Mouse (Mus musculus): Measurements from ENCODE around the gene Dennd4b. TPM values are rescaled to one million over a fixed set of nuclear protein-coding genes. Genes with fewer than 3 reads are reported as not detected.

Gene Dennd4b
- total and polyA plus RNA-seq, 3 experiments = 9.8 to 45.3 (median 27.8) TPM

GRCm38 (mm10) chr3:90264687-90265033 is 325 bp upstream of the Dennd4b start:
- Histone ChIP-seq H3K36me3 (replicated peaks in 1 of 2; ENCODE audit: control insufficient read depth in 1 of 2, insufficient read depth in 1 of 2, low read length in 1 of 2) (peaks cover 57 to 69% of the 10 kb centered on the region in 2 experiments), H3K9me3 (replicated peaks; ENCODE audit: low read length) (no peaks in the 10 kb centered on the region), H3K27me3 (replicated peaks) (no peaks in the 10 kb centered on the region), H3K9ac (ENCODE audit: insufficient read depth, low read depth) (peak overlapping the region; percentile 99; the same call in 1 of the 2 replicates), H3K27ac (ENCODE audit: insufficient read depth, low read depth) (peak overlapping the region; percentile 97), H3K4me1 (ENCODE audit: control insufficient read depth in 1 of 2, insufficient read depth in 2 of 2) (peaks cover 31 to 67% of the 10 kb centered on the region in 2 experiments), H3K4me3 (replicated peaks in 1 of 3; ENCODE audit: low read depth in 2 of 3, low read length in 2 of 3, poor library complexity in 1 of 3) (peak overlapping the region in 2 of 3 experiments; percentile 72 to 76), H3K79me2 (replicated peaks; ENCODE audit: control insufficient read depth, extremely low read depth, insufficient read depth, poor library complexity, severe bottlenecking) (peaks cover 28% of the 10 kb centered on the region), H3K4me2 (ENCODE audit: insufficient read depth, low read depth, poor library complexity, severe bottlenecking) (peak overlapping the region; percentile 62)
- in situ Hi-C loops (cut with MboI; ENCODE audit: low pct_ligation_motif_present, low pct_unique_long_range_greater_than_20kb, low sequenced_read_pairs) = no loop called here
- DNase-seq (ENCODE audit: extremely low read depth) = peak; percentile 87
- peak; percentile 96 for TF ChIP-seq MEF2A (IDR thresholded peaks at IDR 0.05; ENCODE audit: borderline replicate concordance, low read depth, low read length)
- TF ChIP-seq IRF4 (IDR thresholded peaks at IDR 0.05; ENCODE audit: low read depth, low read length) = peak; percentile 100
- TF ChIP-seq SMC3 (IDR thresholded peaks at IDR 0.05; ENCODE audit: low read depth, low read length) = no peak
- peak; percentile 92 for TF ChIP-seq MYC (IDR thresholded peaks at IDR 0.05; ENCODE audit: low read depth, low read length)
- TF ChIP-seq JUN (IDR thresholded peaks at IDR 0.05; ENCODE audit: insufficient read depth, low read depth, low read length) = peak; percentile 40; the same call in 1 of the 2 replicates
- peak; percentile 94 for TF ChIP-seq CHD2 (IDR thresholded peaks at IDR 0.05; ENCODE audit: low read length)
- no peak; the same call in 1 of the 2 replicates for TF ChIP-seq ZKSCAN1 (IDR thresholded peaks at IDR 0.05; ENCODE audit: borderline replicate concordance, low read depth, low read length)
- 0 out of 2 replicates have a peak, but pooled peaks have one; percentile 59 for TF ChIP-seq E2F4 (IDR thresholded peaks at IDR 0.05; ENCODE audit: insufficient replicate concordance, low read depth, low read length)
- TF ChIP-seq TBP (conservative IDR thresholded peaks at IDR 0.05; ENCODE audit: low read depth, low read length) = peak; percentile 75; the same call in 1 of the 2 replicates
- TF ChIP-seq NELFE (IDR thresholded peaks at IDR 0.05; ENCODE audit: low read depth, low read length) = no peak
- TF ChIP-seq UBTF (IDR thresholded peaks at IDR 0.05; ENCODE audit: low read depth, low read length) = peak; percentile 88; the same call in 1 of the 2 replicates
- TF ChIP-seq ELF1 (IDR thresholded peaks at IDR 0.05; ENCODE audit: low read depth, low read length) = peak; percentile 73
- peak; percentile 96 for TF ChIP-seq SIN3A (IDR thresholded peaks at IDR 0.05; ENCODE audit: low read length)
- peak; percentile 91 for TF ChIP-seq ETS1 (conservative IDR thresholded peaks at IDR 0.05; ENCODE audit: low read depth, low read length)
- TF ChIP-seq JUND (conservative IDR thresholded peaks at IDR 0.05; ENCODE audit: low read depth, low read length) = peak; percentile 32; the same call in 1 of the 2 replicates
- TF ChIP-seq MXI1 (IDR thresholded peaks at IDR 0.05; ENCODE audit: low read depth, low read length) = peak; percentile 88
- peak; percentile 37; the same call in 1 of the 2 replicates for TF ChIP-seq POLR2AphosphoS2 (IDR thresholded peaks at IDR 0.05; ENCODE audit: low read depth, low read length)
- 0 out of 2 replicates have a peak, but pooled peaks have one; percentile 78 for TF ChIP-seq KAT2A (IDR thresholded peaks at IDR 0.05; ENCODE audit: insufficient replicate concordance, low read length)
- TF ChIP-seq CHD1 (IDR thresholded peaks at IDR 0.05; ENCODE audit: low read depth, low read length) = no peak; the same call in 1 of the 2 replicates
- no peak for TF ChIP-seq CTCF (conservative IDR thresholded peaks at IDR 0.05 in 1 of 2, IDR thresholded peaks at IDR 0.05 in 1 of 2; ENCODE audit: low read depth in 2 of 2, low read length in 2 of 2)
- TF ChIP-seq ZMIZ1 (IDR thresholded peaks at IDR 0.05; ENCODE audit: low read depth, low read length) = peak; percentile 61
- TF ChIP-seq RAD21 (IDR thresholded peaks at IDR 0.05; ENCODE audit: low read depth, low read length) = no peak; the same call in 1 of the 2 replicates
- peak; percentile 99 for TF ChIP-seq TCF12 (IDR thresholded peaks at IDR 0.05; ENCODE audit: low read depth, low read length)
- no peak for TF ChIP-seq PAX5 (IDR thresholded peaks at IDR 0.05; ENCODE audit: low read length)
- peak; percentile 100 for TF ChIP-seq EP300 (IDR thresholded peaks at IDR 0.05; ENCODE audit: low read length)
- 0 out of 2 replicates have a peak, but pooled peaks have one; percentile 7 for TF ChIP-seq USF2 (conservative IDR thresholded peaks at IDR 0.05; ENCODE audit: low read depth, low read length)
- no peak for TF ChIP-seq ZC3H11A (IDR thresholded peaks at IDR 0.05; ENCODE audit: low read depth, low read length)
- peak; percentile 84 for TF ChIP-seq BHLHE40 (IDR thresholded peaks at IDR 0.05; ENCODE audit: low read depth, low read length)
- TF ChIP-seq ZNF384 (IDR thresholded peaks at IDR 0.05; ENCODE audit: low read depth, low read length) = peak; percentile 58
- peak; percentile 46; the same call in 1 of the 2 replicates for TF ChIP-seq HCFC1 (IDR thresholded peaks at IDR 0.05; ENCODE audit: low read depth, low read length)
- peak; percentile 30; the same call in 1 of the 2 replicates for TF ChIP-seq NRF1 (IDR thresholded peaks at IDR 0.05; ENCODE audit: low read depth, low read length)
- TF ChIP-seq MAX (IDR thresholded peaks at IDR 0.05; ENCODE audit: low read length) = peak; percentile 79
- no peak for TF ChIP-seq USF1 (IDR thresholded peaks at IDR 0.05; ENCODE audit: low read depth, low read length)
- TF ChIP-seq RCOR1 (conservative IDR thresholded peaks at IDR 0.05; ENCODE audit: low read depth, low read length) = peak; percentile 99
- peak; percentile 83 for TF ChIP-seq MAZ (IDR thresholded peaks at IDR 0.05; ENCODE audit: low read depth, low read length)
- TF ChIP-seq GABPA (IDR thresholded peaks at IDR 0.05; ENCODE audit: insufficient replicate concordance, low read depth, low read length) = no peak
- TF ChIP-seq MAFK (IDR thresholded peaks at IDR 0.05; ENCODE audit: insufficient replicate concordance, low read length) = peak; percentile 77
- TF ChIP-seq POLR2A (IDR thresholded peaks at IDR 0.05; ENCODE audit: low read depth, low read length) = peak; percentile 47; the same call in 1 of the 2 replicates
- dilution Hi-C loops (cut with MboI; ENCODE audit: extremely low pct_ligation_motif_present, extremely low pct_unique_long_range_greater_than_20kb, low sequenced_read_pairs) = no loop called here

Data from CH12.LX (cell line).